Mouse (Mus musculus) right cerebral cortex, postnatal 36 days (tissue): Measurements from ENCODE around the gene Taar8b.
A peak's percentile ranks its signal among the peaks of the same experiment; 100 is the strongest.
"Not testable (repeated sequence)": the region's sequence is repeated elsewhere in the genome, so short reads cannot be mapped to it uniquely, and the experiment has no call there.

Experiments
- DNase-seq, 2 experiments: peaks; one replicate each; pipeline ENCODE4 v3.0.0; 2022; ENCODE audit warnings: low spot score in 2 of 2, mixed read lengths in 1 of 2

Gene Taar8b

DNA sequence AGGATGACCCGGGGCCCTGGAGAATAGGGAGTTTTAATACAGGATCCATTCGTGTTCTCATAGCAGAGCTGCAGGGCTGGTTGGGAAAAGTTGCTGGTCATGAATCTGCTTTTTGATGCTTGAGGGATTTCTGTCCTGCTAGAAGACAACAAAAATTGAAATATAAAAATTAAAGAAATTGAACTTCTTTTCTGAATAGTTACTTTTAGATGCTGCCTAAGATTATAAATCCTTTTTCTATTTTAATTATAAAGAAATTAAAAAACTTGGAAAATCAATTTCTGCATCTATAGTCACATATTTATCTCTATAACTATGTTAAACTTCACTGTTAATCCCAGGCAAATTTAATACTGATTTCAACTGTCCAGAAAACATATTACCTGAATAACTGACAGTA is at the start of gene Taar8b:
TSS of gene Taar8b (minus strand) at position 101 of the 400 bp plus-strand sequence.
- no peak for DNase-seq

DNA sequence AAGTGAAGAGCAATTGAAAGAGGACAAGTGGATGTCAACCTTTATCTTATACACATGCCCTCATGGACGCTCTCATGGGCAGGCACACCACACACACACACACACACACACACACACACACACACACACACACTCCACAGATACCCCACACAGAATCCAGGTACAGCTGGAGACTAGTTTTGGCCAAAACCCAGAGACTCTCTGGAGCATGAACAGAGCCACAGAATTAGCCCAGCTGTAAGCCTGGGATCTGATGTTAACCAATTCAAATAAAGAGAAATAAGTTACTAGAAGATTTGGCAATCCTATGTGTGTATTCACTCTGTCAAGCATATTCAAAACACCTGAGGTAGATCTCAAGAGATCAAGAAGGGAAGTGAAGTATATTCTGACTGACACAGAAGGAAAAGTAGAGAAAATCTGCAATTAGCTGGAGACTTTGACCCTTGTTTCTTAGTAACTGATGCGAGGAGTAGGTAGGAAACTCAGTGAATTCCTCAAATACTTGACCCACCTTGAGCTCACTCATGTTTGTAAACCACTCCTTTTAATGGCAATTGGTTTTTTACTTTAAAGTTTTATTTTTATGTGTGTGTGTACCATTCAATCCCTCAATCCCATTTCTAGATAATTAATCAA is 46.6 kb upstream of the Taar8b start:
- DNase-seq = no peak

DNA sequence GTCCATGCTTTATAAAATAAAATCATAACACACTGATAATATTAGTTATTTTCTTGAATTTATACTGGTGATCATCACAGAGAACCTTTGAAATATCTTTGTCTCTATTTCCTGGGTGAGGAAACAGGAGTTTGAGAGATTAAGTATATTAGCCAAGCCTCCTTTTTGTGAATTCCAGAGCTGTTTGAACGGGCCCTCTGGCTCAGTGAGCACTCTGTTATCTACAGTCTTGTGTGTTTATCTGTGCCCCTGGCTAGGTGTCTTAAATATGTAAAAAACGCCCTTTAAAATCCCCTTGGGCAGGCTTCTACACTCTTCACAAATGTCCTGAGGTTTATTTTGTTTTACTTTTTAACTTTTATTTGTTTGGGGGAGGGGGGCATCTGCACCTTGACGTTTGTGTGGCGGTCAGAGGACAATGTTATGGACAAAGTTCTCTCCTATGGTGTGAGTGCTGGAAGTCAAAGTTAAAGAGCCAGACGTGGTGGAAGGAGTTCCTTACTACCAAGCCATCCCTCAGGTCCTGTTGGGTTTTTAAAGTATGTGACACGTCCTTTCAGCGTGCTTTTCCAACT is 42.1 kb upstream of the Taar8b start:
- no peak for DNase-seq

DNA sequence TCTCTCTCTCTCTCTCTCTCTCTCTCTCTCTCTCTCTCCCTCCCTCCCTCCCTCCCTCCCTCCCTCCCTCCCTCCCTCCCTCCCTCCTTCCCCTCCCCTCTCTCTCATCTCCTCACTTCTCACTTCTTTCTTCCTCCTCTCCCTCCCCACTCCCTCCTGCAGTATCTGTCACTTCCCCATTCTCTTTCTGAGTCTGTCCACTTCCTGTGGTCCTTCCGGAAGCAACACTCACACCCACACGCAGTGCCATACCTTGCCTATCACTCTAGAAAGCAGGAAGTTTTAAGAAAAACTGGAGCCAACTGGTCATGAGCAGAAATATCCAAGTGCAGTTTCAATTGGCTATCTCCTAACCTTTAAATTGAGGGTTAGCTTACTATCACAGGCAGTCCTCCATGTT is 41.0 kb upstream of the Taar8b start:
- no peak for DNase-seq

DNA sequence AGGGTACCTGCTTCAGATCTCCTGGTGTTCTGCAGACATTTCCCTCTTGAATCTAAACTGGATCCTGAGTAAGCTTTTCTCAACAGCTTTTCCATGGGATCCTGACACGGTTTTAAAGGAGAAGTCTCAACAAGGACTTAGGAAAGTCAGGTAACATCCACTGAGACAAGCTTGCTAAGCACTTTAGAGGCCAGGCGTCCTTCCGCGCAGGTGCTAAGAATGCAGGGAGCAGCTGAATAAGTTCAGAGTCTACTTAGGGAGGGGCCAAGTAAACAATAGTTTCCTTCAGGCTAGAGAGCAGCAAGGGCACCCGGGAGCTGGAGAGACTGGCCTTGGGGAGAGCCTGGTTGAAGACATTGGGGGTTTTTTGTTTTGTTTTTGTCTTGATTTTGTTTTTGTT is 40.2 kb upstream of the Taar8b start:
- DNase-seq = no peak

DNA sequence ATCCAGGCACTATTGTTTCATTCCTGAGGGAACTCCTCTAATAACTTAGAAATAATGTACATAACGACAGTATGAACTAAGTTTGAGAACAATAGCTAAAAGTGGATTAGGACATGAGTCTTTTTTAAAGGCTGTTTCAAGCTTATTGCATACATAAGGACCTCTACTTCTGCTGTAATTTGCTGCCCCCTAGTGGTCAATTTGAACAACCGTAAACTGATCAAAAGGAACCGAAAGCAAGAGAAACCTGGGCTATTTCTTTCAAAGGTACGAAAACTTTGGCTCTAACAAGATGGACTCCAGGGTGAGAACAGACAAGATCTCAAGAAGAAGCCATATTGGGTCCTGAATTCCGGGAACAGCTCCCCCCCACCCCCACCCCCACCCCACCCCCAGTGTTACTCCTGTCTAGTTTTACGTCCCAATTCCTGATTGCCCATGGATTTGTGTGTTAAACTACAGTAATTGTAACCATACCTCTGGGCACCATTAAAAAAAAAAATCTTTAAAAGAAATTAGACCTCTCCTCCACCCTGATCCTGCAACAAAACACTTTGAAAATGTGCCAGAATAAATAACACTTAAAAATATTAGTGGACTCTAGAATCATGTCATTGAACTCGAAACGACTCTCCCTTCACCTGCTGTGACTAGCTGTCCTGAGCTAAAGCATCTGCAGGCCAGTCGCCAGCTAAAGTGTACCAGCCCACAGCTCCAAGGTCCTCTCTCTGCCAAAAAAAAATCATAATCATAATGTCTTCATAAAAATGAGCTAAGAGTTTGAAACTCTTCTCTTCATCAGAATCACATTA is 39.6 kb upstream of the Taar8b start:
- peak in 1 of 2 experiments; percentile 32 for DNase-seq

DNA sequence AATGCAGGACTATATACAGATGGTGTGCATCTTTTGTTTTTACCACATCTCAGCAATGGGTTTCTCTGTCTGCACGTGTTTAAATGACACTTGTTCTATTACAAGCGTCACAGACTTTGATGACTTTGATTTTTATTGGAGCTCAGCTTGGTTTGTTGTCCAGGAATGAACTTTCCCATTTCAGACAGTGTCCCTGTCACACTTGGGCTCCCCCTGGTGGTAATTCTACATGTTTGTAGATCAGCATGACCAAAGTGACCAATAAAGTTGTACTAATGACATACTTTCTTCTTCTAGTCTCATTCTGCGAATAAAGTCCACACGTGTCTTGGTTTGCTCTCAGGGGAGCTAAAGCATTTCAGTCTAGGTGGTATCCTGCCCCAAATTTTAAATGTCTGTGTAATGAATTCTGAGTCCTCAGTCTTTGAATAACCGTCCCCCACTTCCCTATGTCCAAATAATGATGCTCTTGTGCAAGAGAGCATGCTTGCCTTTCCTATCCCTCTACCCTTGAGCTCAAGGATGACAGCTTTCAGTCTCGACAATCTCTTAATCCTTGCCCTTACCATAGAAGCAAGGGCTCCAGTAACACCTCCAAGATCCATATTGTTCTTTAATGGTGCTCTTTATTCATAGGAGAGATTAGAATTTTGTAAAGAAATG is 19.2 kb upstream of the Taar8b start:
- no peak for DNase-seq

DNA sequence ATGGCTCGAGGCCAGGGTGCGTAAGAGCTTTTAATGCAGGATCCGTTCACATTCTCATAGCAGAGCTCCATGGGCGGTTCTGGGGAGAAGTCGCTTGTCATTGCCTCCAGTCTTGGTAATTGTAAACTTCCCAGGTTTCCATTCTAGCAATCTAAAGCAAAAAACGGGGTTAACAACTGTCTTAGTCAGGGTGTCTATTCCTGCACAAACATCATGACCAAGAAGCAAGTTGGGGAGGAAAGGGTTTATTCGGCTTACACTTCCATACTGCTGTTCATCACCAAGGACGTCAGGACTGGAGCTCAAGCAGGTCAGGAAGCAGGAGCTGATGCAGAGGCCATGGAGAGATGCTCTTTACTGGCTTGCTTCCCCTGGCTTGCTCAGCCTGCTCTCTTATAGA is 17.3 kb upstream of the Taar8b start, which contains the start of gene Taar9:
TSS of gene Taar9 (minus strand) at position 101 of the 400 bp plus-strand sequence.
- DNase-seq = not testable (repeated sequence)

DNA sequence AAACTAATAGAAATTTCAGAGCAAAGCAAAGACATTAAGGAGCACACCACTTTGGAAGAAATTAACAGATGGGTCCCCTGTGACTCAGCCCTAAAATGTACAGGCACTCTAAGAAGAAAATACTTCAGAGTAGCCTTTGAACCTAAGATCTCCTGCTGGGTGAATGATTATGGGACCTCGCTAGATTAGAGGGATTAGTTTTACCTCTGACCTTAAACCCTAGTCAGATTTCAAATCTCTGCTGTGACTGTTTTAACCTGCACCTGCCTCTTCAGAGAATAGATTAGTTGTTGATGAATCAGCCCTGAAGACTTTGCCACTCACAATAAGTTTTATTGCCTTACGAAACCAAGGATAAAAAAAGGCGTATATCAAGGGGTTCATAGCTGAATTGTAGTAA is 16.1 kb upstream of the Taar8b start:
- no peak for DNase-seq

DNA sequence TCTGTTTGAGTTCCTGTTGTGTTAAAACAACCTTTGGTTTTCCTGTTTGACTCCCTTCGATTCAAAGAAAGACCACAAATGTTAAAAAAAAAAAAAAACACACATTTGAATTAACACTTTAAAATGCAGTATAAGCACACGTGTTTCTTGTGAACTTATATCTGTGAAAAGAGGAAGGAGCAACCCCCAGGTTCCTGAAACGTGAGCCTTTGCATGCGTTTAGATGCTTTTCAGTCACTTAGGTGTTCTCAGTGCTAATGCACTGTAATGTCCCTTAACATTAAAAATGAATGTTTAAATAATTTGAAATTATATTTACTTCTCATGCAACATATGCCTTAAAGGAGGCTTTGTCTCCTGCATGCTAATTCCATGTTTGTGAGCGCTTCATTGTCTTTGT is 15.7 kb upstream of the Taar8b start:
- no peak for DNase-seq

DNA sequence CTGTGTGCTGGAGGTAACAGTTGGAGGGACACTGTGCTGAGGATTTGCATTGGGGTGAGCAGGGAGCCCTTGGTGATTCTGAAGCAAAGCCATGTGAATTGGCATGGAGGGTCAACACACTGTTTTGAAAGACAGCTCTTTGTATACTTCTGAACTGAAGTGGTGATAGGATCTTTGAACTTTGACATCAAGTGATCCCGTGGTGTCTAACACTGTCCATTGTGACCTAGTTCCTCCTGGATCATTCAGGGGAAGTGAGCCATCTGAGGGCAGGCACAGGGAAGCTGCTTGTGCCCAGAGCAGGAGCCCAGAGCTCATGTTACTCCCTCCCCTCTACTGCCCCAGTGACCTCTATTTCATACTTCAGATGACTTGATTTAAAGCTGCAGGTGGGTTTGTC is 11.2 kb upstream of the Taar8b start:
- not testable (repeated sequence) for DNase-seq

DNA sequence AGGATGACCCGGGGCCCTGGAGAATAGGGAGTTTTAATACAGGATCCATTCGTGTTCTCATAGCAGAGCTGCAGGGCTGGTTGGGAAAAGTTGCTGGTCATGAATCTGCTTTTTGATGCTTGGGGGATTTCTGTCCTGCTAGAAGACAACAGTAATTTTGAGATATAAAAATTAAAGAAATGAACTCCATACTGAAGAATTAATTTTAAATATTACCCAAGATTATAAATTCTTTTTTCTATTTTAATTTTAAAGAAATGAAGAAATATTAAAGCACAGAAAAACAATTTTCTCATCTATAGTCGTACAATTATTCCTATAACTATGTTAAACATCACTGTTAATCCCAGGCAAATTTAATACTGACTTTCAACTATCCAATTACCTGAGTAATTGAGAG is 9.7 kb upstream of the Taar8b start, which contains the start of gene Taar8c:
TSS of gene Taar8c (minus strand) at position 101 of the 400 bp plus-strand sequence.
- not testable (repeated sequence) for DNase-seq

DNA sequence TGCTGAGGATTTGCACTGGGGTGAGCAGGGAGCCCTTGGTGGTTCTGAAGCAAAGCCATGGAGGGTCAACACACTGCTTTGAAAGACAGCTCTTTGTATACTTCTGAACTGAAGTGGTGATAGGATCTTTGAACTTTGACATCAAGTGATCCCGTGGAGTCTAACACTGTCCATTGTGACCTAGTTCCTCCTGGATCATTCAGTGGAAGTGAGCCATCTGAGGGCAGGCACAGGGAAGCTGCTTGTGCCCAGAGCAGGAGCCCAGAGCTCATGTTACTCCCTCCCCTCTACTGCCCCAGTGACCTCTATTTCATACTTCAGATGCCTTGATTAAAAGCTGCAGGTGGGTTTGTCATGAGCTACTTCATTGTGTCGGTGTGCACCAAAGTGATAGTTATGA is 4.9 kb upstream of the Taar8b start:
- DNase-seq = not testable (repeated sequence)

DNA sequence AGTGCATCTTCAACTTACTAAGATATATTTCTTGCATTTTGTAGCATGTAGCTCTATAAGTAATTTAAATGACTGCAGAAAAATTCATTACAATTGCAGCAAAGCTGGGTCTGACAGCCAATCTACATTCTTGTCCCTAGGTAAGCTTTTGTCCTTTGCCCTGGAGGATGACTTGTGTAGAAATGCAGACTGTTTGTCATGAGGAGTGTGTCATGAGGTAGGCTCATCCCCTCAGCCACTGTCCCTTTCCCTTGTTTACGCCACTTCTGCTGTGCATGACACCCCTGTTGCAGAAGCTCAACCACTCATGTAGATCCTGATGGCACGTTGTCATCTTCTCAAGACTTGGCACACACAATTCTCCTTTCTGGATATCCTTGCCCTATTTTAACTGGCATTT is 4.9 kb downstream of the Taar8b start:
- DNase-seq = no peak

DNA sequence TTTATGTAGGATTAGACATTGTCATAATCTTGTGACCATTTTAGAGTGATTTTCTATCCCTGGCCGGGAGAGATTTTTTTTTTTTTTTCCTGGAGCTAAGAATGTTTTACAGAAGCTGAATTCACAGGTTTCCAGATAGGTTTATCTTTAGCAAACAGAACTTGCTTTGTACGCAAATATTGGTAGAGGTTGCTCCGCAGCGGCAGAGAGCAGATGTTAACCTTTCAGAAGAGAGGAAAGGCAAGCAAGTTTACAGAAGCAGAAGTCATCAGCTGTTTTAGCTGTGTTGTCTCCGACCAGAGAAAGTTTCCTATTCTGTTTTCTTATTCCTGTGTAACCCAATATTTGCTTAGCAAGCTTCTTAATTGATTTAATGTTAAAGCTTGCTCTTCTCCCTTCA is 5.5 kb downstream of the Taar8b start:
- no peak for DNase-seq

DNA sequence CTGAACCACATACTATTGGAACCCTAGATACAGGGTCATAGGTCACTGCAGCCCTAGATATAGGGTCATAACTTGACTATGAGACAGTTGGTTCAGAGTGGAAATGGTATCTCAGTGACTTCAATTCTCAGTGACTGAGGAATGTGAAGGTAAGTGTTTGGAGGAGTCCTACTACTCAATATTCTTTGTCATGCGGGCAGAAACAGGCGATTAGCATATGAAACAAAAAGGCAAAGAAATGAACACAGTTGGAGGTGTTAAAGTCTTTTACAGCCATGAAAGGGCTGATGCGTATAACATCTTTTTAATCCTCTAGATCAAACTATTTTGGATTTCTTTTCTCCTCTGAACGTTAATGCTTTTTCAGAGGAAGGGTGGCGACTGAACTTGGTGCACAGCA is 6.2 kb downstream of the Taar8b start:
- DNase-seq = no peak

DNA sequence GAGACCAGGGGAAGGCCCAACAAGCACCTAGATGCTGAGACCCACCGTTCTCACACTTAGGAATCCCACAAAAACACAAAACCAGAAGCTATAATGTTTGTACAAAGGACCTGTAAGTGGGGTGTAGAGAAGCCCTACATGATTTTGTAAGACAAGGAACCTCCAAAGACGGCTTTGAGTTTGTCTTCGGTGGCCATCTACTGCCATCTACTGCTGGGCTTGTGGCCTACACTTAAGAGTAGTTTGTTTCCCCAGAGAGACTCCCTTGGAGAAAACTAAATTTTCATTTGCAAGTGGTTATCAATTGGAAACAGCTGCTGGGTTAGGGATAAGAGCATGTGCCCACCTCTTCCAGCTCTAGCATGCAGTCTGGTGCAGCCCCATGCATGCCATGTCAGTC is 11.9 kb downstream of the Taar8b start:
- peak; percentile 3 to 5 for DNase-seq

DNA sequence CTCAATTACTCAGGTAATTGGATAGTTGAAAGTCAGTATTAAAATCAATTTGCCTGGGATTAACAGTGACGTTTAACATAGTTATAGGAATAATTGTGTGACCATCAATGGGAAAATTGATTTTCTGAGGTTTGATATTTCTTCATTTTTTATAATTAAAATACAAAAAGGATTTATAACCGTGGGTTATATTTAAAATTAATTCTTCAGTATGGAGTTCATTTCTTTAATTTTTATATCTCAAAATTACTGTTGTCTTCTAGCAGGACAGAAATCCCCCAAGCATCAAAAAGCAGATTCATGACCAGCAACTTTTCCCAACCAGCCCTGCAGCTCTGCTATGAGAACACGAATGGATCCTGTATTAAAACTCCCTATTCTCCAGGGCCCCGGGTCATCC is 15.9 kb downstream of the Taar8b start, which contains the start of gene Taar8a:
TSS of gene Taar8a (plus strand) at position 301 of the 400 bp plus-strand sequence.
- DNase-seq = not testable (repeated sequence)

DNA sequence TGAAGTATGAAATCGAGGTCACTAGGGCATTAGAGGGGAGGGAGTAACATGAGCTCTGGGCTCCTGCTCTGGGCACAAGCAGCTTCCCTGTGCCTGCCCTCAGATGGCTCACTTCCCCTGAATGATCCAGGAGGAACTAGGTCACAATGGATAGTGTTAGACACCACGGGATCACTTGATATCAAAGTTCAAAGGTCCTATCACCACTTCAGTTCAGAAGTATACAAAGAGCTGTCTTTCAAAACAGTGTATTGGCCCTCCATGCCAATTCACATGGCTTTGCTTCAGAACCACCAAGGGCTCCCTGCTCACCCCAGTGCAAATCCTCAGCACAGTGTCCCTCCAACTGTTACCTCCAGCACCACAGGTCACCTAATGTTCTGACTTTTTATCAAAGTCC is 17.3 kb downstream of the Taar8b start:
- DNase-seq = not testable (repeated sequence)

DNA sequence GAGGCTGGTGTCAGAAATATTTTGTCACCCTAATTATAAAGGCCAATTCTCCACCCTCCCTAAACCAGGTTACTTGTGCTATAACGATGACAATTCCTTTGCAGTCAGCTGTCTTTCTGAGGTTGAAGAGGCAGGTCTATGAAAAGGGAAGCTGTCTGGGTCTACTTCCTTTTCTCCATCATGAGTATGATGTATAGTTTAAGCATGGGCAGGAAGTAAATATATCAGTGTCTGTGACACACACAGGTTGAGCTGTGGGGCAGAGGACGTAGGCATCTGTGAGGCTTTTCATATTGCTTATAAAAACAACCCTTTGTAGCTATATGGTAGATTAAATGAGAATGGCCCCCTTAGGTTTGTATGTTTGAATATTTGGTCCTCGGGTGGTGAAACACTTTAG is 33.1 kb downstream of the Taar8b start:
- no peak for DNase-seq

DNA sequence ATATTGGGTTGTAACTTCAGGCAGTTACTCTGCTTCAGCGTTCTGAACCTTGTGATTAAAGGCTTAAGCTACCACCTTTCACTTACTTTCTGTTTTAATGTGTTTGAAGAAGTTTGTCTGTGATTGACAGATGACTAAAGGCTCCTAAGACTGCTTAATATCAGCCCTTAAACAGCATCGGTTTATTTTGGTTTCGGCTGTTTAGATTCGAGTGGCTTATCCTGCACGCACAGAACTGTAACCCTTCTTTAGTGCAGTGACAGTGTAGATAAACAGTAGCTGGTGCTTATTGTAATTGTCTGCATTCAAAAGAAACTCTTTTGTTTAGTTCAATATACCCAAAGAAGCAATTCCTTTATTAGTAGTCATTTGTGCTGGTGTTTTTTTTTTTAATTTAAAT is 40.1 kb downstream of the Taar8b start:
- DNase-seq = no peak

DNA sequence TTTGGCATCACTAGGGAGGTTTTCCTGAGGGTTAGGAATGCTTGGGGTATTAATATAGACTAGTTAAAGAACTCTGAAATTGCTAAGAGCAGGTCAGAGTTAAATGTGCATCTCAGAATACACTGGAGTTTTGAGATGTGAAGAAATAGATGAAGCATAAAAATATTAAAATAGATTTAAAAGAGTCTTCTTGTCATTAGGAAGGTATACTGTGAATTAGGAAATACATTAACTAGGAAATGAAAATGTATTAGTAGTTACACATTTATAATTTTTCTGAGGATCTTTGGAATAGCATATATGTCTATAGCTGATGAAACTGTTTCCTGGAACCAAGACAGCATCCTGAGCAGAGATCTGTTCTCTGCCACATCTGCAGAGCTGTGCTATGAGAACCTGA is 42.9 kb downstream of the Taar8b start, which contains the start of gene Taar7f:
TSS of gene Taar7f (plus strand) at position 301 of the 400 bp plus-strand sequence.
- no peak for DNase-seq
